Mouse (Mus musculus) ZHBTc4 (cell line): Measurements from ENCODE around the gene Gm11562.
"Not testable (repeated sequence)": the region's sequence is repeated elsewhere in the genome, so short reads cannot be mapped to it uniquely, and the experiment has no call there.

Experiments
- DNase-seq: peaks from one replicate; pipeline ENCODE4 v3.0.0-alpha.2; 2011; ENCODE audit warnings: low read depth, low spot score

Gene Gm11562

DNA sequence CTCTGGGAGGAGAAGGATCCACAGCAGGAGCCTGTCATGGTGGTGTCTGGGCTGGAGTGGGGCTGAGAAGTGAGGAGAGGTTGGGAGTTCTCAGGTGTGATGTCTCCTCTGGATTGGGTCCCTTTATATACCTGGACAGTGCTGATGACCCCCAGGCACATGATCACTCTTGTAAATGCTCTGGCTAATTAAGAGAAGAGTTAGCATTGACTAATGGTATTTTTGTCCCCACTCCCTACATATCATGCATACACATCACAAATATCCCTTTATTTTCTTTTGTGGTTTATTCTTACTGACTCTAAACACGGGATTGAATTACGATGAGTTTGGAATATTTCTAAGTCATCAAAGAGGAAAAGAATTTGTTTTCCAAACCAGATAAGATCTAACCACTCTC, at the start of gene Gm11562:
TSS of gene Gm11562 (minus strand) at position 101 of the 400 bp plus-strand sequence.
- DNase-seq = no peak

DNA sequence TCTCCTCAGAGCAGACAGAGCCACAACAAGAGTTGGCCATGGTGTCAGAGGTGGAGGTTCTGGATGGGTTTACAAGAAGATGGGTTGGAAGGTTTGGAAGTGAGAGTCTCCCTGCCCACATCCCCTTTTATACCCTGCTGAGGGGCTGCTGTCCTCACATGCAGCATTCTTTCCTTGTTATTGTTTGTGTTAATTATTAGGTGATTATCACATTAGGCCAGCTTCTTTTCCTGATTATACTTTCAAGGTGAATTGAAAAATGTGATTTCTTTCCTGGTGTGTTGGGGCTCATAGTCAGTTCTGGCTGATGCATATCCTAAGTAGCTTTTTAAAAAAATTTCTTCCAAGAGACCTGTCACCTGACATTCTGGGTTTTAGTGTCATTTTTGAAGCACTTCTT, 45.6 kb upstream of the Gm11562 start, which contains the start of gene Krtap4-6:
TSS of gene Krtap4-6 (minus strand) at position 101 of the 400 bp plus-strand sequence.
- DNase-seq = no peak

GRCm38 (mm10) chr11:99662802-99663201, 42.6 kb upstream of the Gm11562 start:
- DNase-seq = no peak

GRCm38 (mm10) chr11:99659256-99659655, 39.0 kb upstream of the Gm11562 start:
- DNase-seq = no peak

DNA sequence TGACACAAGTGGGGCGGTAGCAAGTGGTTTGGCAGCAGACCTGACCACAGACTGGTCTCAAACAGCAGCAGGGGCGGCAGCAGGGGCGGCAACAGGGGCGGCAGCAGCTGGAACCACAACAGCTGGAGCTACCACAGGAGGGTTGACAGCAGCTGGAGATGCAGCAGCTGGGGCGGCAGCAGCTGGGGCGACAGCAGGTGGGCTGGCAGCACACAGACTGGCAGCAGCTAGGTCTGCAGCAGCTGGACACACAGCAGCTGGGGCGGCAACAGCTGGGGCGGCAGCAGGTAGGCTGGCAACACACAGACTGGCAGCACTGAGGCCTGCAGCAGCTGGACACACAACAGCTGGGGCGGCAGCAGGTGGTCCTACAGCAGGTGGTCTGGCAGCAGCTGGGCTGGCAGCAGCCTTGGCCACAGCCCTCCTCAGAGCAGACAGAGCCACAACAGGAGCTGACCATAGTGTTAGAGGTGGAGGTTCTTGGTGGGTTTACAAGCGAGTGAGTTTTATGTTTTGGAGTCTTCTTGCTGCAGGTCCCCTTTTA, 38.3 kb upstream of the Gm11562 start, which contains the start of gene Gm11563:
TSS of gene Gm11563 (minus strand) at position 494 of the 544 bp plus-strand sequence.
- peak; percentile 21 for DNase-seq

DNA sequence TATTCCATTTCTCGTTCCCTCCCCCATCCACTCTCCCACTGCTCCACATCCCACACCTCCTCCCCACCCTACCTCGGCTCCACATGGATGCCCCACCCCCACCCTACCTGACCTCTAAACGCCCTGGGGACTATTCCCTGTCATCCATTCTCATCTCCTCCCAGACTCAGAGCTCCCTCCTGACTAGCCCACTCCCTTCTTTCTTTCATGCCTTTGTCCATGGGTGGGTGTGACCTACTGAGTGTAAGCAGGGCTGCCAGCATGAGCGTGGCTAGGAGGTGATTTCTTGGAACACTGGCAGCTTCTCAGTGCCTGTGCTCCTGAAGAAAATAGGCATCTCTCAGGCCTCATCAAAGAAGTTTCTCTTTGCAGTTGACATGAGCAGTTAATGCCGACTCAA, 36.8 kb upstream of the Gm11562 start:
- DNase-seq = peak; percentile 83

- DNase-seq = no peak
Observed at GRCm38 (mm10) chr11:99650136-99650535, 29.9 kb upstream of the Gm11562 start, which contains the start of gene Gm11555. Gene Gm11555 (minus strand): TSS chr11:99650236.

GRCm38 (mm10) chr11:99646444-99646843, 26.2 kb upstream of the Gm11562 start:
- no peak for DNase-seq

- no peak for DNase-seq
Observed at GRCm38 (mm10) chr11:99644351-99644750, 24.1 kb upstream of the Gm11562 start.

DNA sequence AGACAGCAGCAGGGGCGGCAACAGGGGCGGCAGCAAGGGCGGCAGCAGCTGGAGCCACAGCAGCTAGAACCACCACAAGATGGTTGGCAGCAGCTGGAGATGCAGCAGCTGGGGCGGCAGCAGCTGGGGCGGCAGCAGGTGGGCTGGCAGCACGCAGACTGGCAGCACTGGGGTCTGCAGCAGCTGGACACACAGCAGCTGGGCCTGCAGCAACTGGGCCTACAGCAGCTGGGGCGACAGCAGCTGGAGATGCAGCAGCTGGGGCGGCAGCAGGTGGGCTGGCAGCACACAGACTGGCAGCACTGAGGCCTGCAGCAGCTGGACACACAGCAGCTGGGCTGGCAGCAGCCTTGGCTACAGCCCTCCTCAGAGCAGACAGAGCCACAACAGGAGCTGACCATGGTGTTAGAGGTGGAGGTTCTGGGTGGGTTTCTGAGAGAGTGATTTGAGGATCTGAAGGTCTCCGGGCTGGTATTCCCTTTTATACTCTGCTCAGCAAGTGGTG, 23.5 kb upstream of the Gm11562 start, which contains the start of gene Krtap4-7:
TSS of gene Krtap4-7 (minus strand) at position 455 of the 505 bp plus-strand sequence.
- DNase-seq = not testable (repeated sequence)

- DNase-seq = no peak
Observed at GRCm38 (mm10) chr11:99640926-99641325, 20.7 kb upstream of the Gm11562 start.

GRCm38 (mm10) chr11:99637086-99637485, 16.9 kb upstream of the Gm11562 start:
- DNase-seq = no peak

DNA sequence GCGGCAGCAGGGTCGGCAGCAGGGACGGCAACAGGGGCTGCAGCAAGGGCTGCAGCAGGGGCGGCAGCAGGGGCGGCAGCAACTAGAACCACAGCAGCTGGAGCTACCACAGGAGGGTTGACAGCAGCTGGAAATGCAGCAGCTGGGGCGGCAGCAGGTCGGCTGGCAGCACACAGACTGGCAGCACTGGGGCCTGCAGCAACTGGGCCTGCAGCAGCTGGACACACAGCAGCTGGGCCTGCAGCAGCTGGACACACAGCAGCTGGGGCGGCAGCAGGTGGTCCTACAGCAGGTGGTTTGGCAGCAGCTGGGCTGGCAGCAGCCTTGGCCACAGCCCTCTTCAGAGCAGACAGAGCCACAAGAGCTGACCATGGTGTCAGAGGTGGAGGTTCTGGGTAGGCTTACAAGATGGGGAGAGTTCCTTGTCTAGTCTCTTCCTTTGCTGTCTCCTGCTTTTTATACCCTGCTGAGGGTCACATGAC, 14.5 kb upstream of the Gm11562 start, which contains the start of gene Krtap4-2:
TSS of gene Krtap4-2 (minus strand) at position 432 of the 482 bp plus-strand sequence.
- no peak for DNase-seq

DNA sequence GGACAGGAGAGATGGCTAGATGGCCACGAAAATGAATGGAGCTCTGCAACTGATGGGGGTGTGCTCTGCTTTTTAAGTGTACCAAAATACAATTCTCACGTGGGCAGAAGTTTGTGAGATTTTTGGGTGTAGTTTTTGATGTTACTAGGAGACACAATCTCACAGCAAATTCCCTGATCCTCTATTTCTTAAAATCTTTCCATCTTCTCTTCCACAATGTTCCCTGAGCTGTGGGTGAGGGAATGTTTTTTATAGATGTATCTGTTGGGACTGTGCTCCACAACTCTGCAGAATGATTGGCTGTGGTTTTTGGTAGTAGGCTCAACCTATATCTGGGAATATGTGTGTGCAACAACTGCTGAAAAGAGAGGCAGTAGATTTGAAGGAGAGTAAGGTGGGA, 13.1 kb upstream of the Gm11562 start:
- DNase-seq = no peak

DNA sequence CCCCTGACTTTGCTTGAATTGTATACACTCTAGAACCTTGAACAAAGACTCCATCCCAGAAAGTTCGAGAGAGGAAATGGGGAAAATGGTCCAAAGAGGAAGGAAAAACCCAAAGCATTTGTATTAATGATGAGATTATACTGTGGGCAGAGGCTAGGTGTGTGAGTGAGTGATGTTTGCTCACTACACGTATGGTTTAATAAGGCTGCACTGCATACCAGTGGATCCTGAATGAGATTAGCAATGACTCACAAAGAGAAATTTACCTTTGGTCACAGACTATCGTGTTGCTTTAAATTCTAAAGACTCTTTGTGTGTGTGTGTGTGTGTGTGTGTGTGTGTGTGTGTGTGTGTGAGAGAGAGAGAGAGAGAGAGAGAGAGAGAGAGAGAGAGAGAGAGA, 10.7 kb upstream of the Gm11562 start:
- no peak for DNase-seq

GRCm38 (mm10) chr11:99628138-99628537, 7.9 kb upstream of the Gm11562 start, which contains the start of gene Krtap4-1:
Gene Krtap4-1 (minus strand): TSS chr11:99628238.
- no peak for DNase-seq

DNA sequence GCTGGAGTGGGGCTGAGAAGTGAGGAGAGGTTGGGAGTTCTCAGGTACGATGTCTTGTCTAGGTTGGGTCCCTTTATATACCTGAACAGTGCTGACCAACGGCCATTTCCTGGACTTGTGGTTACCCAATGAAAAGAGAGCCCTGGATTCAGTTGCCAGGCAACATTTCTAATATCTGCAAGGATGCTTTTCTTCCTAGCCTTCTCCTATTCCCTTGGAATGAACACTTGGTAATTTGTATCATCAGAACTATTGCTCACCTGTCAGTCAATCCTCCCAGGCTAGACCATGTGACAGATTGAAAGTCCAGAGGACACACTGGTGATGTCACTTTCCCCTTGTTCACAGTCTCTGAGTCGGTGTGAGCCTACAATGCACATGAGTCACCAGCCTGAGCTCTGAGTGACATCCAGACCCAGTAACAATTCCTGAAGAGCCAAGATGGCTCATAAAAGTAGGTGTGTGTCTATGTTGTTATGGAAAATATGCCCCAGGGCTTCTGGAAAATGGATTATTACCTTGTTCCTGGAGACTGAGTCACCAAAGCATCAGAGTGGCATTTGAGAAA, 5.4 kb downstream of the Gm11562 start, which contains the start of gene Krtap2-4:
TSS of gene Krtap2-4 (minus strand) at position 51 of the 568 bp plus-strand sequence.
- no peak for DNase-seq

DNA sequence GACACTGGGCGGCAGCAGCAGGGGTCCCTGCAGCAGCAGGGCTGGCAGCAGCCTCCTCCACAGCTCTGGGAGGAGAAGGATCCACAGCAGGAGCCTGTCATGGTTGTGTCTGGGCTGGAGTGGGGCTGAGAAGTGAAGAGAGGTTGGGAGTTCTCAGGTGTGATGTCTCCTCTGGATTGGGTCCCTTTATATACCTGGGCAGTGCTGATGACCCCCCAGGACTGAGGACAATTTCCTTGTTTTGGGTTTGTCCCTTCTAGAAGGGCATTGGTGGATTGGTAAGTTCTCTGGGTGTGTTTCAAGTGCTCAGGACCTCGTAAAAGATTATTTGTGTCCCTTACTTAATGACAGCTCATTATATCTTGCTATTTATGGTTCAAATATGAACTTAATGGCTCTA, 10.1 kb downstream of the Gm11562 start, which contains the start of gene Gm11937:
TSS of gene Gm11937 (minus strand) at position 101 of the 400 bp plus-strand sequence.
- DNase-seq = not testable (repeated sequence)

DNA sequence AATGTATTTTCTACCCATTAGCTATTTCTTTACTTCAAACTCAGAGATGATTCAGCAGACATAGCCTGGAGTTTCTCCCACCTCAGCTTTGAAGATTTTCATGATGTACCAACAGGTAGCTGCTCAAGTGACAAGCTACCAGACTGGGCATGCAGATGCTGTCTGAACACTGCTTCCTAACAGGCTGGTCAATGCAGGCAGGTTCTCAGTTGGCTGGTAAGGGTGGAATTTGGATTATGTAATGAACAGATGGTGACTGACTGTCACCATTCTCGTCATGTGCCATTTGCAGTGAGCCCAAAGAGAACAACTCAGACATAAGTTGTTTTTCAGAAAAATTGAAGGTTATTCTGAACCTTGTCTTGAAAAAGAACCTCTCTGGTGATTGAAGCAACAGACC, 11.1 kb downstream of the Gm11562 start:
- DNase-seq = no peak

GRCm38 (mm10) chr11:99603208-99603607, 17.0 kb downstream of the Gm11562 start, which contains the start of gene Gm11938:
Gene Gm11938 (minus strand): TSS chr11:99603308.
- DNase-seq = not testable (repeated sequence)

DNA sequence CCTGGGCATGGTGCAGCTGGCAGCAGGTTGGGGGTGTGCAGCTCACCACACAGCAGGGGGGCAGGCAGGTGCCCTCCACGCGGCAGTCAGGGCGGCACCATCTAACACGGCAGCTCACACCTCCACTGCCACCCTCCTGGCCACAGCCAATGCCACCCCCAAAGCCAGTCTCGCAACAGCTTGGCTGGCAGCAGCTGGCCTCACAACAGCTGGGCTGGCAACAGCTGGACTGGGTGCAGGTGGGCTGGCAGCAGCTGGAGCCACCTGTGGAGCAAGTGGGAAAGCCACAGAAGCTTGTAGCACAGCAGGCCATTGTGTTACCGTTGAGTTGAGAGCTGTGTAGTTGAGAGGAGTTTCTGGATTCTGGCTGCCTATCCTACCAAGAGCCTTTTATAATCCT, 22.5 kb downstream of the Gm11562 start, which contains the start of gene Krtap9-3:
TSS of gene Krtap9-3 (minus strand) at position 364 of the 400 bp plus-strand sequence.
- DNase-seq = not testable (repeated sequence)

DNA sequence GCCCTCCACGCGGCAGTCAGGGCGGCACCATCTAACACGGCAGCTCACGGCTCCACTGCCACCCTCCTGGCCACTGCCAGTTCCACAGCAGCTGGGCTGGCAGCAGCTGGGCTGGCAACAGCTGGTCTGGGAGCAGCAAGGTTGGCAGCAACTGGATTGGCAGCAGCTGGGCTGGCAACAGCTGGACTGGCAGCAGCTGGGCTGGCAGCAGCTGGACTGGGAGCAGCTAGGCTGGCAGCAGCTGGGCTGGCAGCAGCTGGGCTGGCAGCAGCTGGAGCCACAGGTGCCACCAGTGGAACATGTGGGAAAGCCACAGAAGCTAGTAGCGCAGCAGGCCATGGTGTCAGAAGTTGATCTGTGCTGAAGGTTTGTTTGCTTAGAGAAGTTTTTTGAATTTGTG, 29.3 kb downstream of the Gm11562 start, which contains the start of gene Krtap1-3:
TSS of gene Krtap1-3 (minus strand) at position 359 of the 400 bp plus-strand sequence.
- DNase-seq = no peak
